Mouse (Mus musculus): ENCODE measurements around the gene Anapc15.

GRCm38 (mm10) chr7:101868241-101869162, 5.0 kb downstream of the Anapc15 start:
- TF ChIP-seq CTCF (IDR thresholded peaks at IDR 0.05; ENCODE audit: low read depth, low read length) = no peak
- TF ChIP-seq POLR2A (IDR thresholded peaks at IDR 0.05; ENCODE audit: borderline replicate concordance, low read depth, low read length) = no peak
